Comparison of ENCODE assay signal across 9 mouse cellular contexts in the genomic region with DNA sequence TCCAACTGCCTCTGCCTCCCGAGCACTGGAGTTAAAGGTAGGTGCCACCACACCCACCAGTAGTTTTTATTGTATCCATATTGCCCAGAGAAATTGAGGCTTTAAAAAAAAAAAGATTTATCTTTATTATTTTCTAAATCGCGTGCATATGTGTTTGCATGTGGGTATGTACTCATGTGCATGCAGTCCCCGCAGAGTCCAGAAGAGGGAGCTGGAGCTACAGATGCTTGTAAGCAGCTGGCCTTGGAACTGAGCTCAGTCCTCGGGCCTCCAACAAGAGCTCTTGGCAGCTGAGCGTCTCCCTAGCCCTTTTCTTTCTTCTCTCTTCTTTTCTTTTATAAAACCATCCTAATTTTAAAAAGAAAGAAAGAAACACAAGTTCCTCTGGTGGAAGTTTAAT. TPM values are rescaled to one million over a fixed set of nuclear protein-coding genes. Genes with fewer than 3 reads are reported as not detected.
DNase-seq lines count a peak whose midpoint lies in the region; ATAC-seq and TF ChIP-seq lines count a peak whose summit lies in the region.
"Had no signal": no experiment of that assay in that cellular context is flagged by ENCODE, and none has a peak within 500 bp of the region (broad histone marks: within the 10 kb centered on the region; RNA-seq: fewer than 3 reads in every experiment).

No protein-coding gene starts in this region.

- 89% methylated on average over 6 of the region's 6 CpGs for WGBS in heart, adult 2 months
- 87% methylated on average over 6 of the region's 6 CpGs for WGBS in midbrain, embryonic 11.5 days
- 83% methylated on average over 6 of the region's 6 CpGs for WGBS in midbrain, embryonic 15.5 days

- no peak overlapping the region for H3K4me2 ChIP-seq in midbrain, embryonic 11.5 days
- H3K4me2 ChIP-seq in midbrain, embryonic 15.5 days, result no peak overlapping the region
- H3K4me2 ChIP-seq: midbrain, embryonic 12.5 days had no signal

- no peak overlapping the region for H3K27ac ChIP-seq in heart, adult 2 months
- H3K27ac ChIP-seq in midbrain, embryonic 11.5 days (ENCODE audit: low read depth, low read length), result no peak overlapping the region
- H3K27ac ChIP-seq in midbrain, embryonic 15.5 days, result no peak overlapping the region
- H3K27ac ChIP-seq: midbrain, embryonic 12.5 days had no signal

- no peak for DNase-seq in heart, adult 2 months
- DNase-seq in heart, adult 18-20 months, result no peak
- peak; percentile 89 for DNase-seq in midbrain, embryonic 11.5 days (ENCODE audit: low spot score, missing footprints)
- peak; percentile 67 for DNase-seq in brain, adult 2 months (ENCODE audit: low read depth, low spot score)
- peak; percentile 41 for DNase-seq in retina, postnatal 7 days (ENCODE audit: low read depth, low spot score)
- no peak for DNase-seq in urinary bladder, postnatal 10 days (ENCODE audit: low spot score)
- DNase-seq in MN1 (ENCODE audit: low spot score), result no peak

- TF ChIP-seq POLR2A in heart, adult 2 months (IDR thresholded peaks at IDR 0.05; ENCODE audit: insufficient read depth, low read depth, low read length), result no peak

- no peaks in the 10 kb centered on the region for H3K9me3 ChIP-seq in midbrain, embryonic 11.5 days (ENCODE audit: control insufficient read depth, low read length)
- no peaks in the 10 kb centered on the region for H3K9me3 ChIP-seq in midbrain, embryonic 15.5 days

- ATAC-seq in midbrain, embryonic 11.5 days (ENCODE audit: low FRiP score), result no peak
- no peak for ATAC-seq in midbrain, embryonic 15.5 days (replicated peaks)

- H3K27me3 ChIP-seq in heart, adult 2 months (ENCODE audit: control insufficient read depth, insufficient read depth, low read length), result no peaks in the 10 kb centered on the region
- H3K27me3 ChIP-seq in midbrain, embryonic 11.5 days (ENCODE audit: control insufficient read depth, insufficient read depth, low read length), result no peaks in the 10 kb centered on the region
- H3K27me3 ChIP-seq in midbrain, embryonic 15.5 days (replicated peaks), result no peaks in the 10 kb centered on the region
- H3K27me3 ChIP-seq: midbrain, embryonic 12.5 days had no signal

- no peak overlapping the region for H3K4me3 ChIP-seq in heart, adult 2 months
- H3K4me3 ChIP-seq in midbrain, embryonic 11.5 days (ENCODE audit: low read depth, low read length), result no peak overlapping the region
- no peak overlapping the region for H3K4me3 ChIP-seq in midbrain, embryonic 15.5 days
- H3K4me3 ChIP-seq: midbrain, embryonic 12.5 days had no signal

- H3K36me3 ChIP-seq in heart, adult 2 months (ENCODE audit: control insufficient read depth, insufficient read depth, low read length), result no peaks in the 10 kb centered on the region
- peaks cover under 1% of the 10 kb centered on the region for H3K36me3 ChIP-seq in midbrain, embryonic 11.5 days (ENCODE audit: control insufficient read depth, insufficient read depth, low read length)
- H3K36me3 ChIP-seq in midbrain, embryonic 15.5 days (replicated peaks), result peaks cover 2% of the 10 kb centered on the region

- intact Hi-C loops in heart, adult 2 months (cut with DNase I), result no loop called here

- no peaks in the 10 kb centered on the region for H3K79me2 ChIP-seq in heart, adult 2 months (replicated peaks; ENCODE audit: control insufficient read depth, insufficient read depth, low read length)

- no peak for TF ChIP-seq EP300 in heart, adult 2 months (IDR thresholded peaks at IDR 0.05; ENCODE audit: insufficient read depth, low read depth, low read length)

- no peak overlapping the region for H3K9ac ChIP-seq in heart, adult 2 months (ENCODE audit: low read depth, low read length)
- no peak overlapping the region for H3K9ac ChIP-seq in midbrain, embryonic 11.5 days (ENCODE audit: low read length)
- no peak overlapping the region for H3K9ac ChIP-seq in midbrain, embryonic 15.5 days
- H3K9ac ChIP-seq: midbrain, embryonic 12.5 days had no signal

- H3K4me1 ChIP-seq in heart, adult 2 months (ENCODE audit: control insufficient read depth, insufficient read depth, low read length), result no peaks in the 10 kb centered on the region; the same call in 1 of the 2 replicates
- no peaks in the 10 kb centered on the region for H3K4me1 ChIP-seq in midbrain, embryonic 11.5 days (ENCODE audit: control insufficient read depth, insufficient read depth, low read length)
- no peaks in the 10 kb centered on the region for H3K4me1 ChIP-seq in midbrain, embryonic 15.5 days
- H3K4me1 ChIP-seq: midbrain, embryonic 12.5 days had no signal

- peak; percentile 52 for TF ChIP-seq CTCF in heart, adult 2 months (IDR thresholded peaks at IDR 0.05)

RNA-seq across cellular contexts. Expression of a gene that starts 12.0 kb away (rescaled TPM):
- 10 to 100 TPM; 22.7 to 23.6 TPM for total RNA-seq in heart, adult 2 months (2021)
- polyA plus RNA-seq in heart, adult 2 months (2012; rRNA removed), result 14.2 and 17.2 TPM in 2 replicates
- total RNA-seq in heart, adult 18-20 months (2021), result 10 to 100 TPM; 23.9 to 25.6 TPM
- 96.3 and 108 TPM in 2 replicates for polyA plus RNA-seq in midbrain, embryonic 11.5 days (2014; fragmentation: Nextera tagmentation; extraction: Ambion mirVana)
- 76.1 and 84.7 TPM in 2 replicates for polyA plus RNA-seq in midbrain, embryonic 15.5 days (2015; fragmentation: Nextera tagmentation; extraction: Ambion mirVana)

RNA-seq across cellular contexts. Expression of a gene that starts 12.0 kb away (rescaled TPM):
- total RNA-seq in heart, adult 2 months (2021), result 10 to 100 TPM; 28.5 to 31.0 TPM
- 31.8 and 53.1 TPM in 2 replicates for polyA plus RNA-seq in heart, adult 2 months (2012; rRNA removed)
- 10 to 100 TPM; 29.7 to 31.6 TPM for total RNA-seq in heart, adult 18-20 months (2021)
- polyA plus RNA-seq in midbrain, embryonic 11.5 days (2014; fragmentation: Nextera tagmentation; extraction: Ambion mirVana), result 11.0 and 11.4 TPM in 2 replicates
- polyA plus RNA-seq in midbrain, embryonic 15.5 days (2015; fragmentation: Nextera tagmentation; extraction: Ambion mirVana), result 28.4 and 29.2 TPM in 2 replicates

RNA-seq across cellular contexts. Expression of a gene that starts 24.0 kb away (rescaled TPM):
- 1 to 10 TPM; 3.5 TPM for total RNA-seq in heart, adult 2 months (2021)
- 2.1 and 2.9 TPM in 2 replicates for polyA plus RNA-seq in heart, adult 2 months (2012; rRNA removed)
- total RNA-seq in heart, adult 18-20 months (2021), result 1 to 10 TPM; 2.3 to 3.7 TPM
- 3.4 and 5.1 TPM in 2 replicates for polyA plus RNA-seq in midbrain, embryonic 11.5 days (2014; fragmentation: Nextera tagmentation; extraction: Ambion mirVana)
- polyA plus RNA-seq in midbrain, embryonic 15.5 days (2015; fragmentation: Nextera tagmentation; extraction: Ambion mirVana), result 60.8 and 62.7 TPM in 2 replicates

RNA-seq across cellular contexts. Expression of a gene that starts 36.5 kb away (rescaled TPM):
- total RNA-seq in heart, adult 2 months (2021), result 1 to 10 TPM; 1.6 to 2.7 TPM
- 1.1 and 1.3 TPM in 2 replicates for polyA plus RNA-seq in heart, adult 2 months (2012; rRNA removed)
- total RNA-seq in heart, adult 18-20 months (2021), result 1 to 10 TPM; 2.4 to 2.6 TPM
- 57.0 and 64.8 TPM in 2 replicates for polyA plus RNA-seq in midbrain, embryonic 11.5 days (2014; fragmentation: Nextera tagmentation; extraction: Ambion mirVana)
- polyA plus RNA-seq in midbrain, embryonic 15.5 days (2015; fragmentation: Nextera tagmentation; extraction: Ambion mirVana), result 18.3 and 20.3 TPM in 2 replicates

RNA-seq across cellular contexts. Expression of a gene that starts 38.6 kb away (rescaled TPM):
- 1 to 10 TPM; 1.3 to 1.5 TPM for total RNA-seq in heart, adult 2 months (2021)
- polyA plus RNA-seq in heart, adult 2 months (2012; rRNA removed), result 3.1 and 4.0 TPM in 2 replicates
- total RNA-seq in heart, adult 18-20 months (2021), result 1 to 10 TPM; 1.1 to 1.9 TPM
- 0.30 and 0.32 TPM in 2 replicates for polyA plus RNA-seq in midbrain, embryonic 11.5 days (2014; fragmentation: Nextera tagmentation; extraction: Ambion mirVana)
- polyA plus RNA-seq in midbrain, embryonic 15.5 days (2015; fragmentation: Nextera tagmentation; extraction: Ambion mirVana), result 3.4 and 3.8 TPM in 2 replicates

Comparison
In these comparisons a context has a peak if more than half of its experiments do, and no peak if none do; other contexts are left out.
1. RNA of a gene that starts 24.0 kb away (polyA plus RNA-seq): 60.8 to 62.7 TPM in midbrain, embryonic 15.5 days; 3.4 to 5.1 TPM in midbrain, embryonic 11.5 days and 2.1 to 2.9 TPM in heart, adult 2 months; every median in the first group is over 10 times any median in the second.
2. DNase-seq: peak in midbrain, embryonic 11.5 days (single experiment), brain, adult 2 months (single experiment) and retina, postnatal 7 days (single experiment); none in heart, adult 2 months (0 of 2), heart, adult 18-20 months (0 of 2), urinary bladder, postnatal 10 days (single experiment) and MN1 (single experiment).